Mouse (Mus musculus) midbrain, embryonic 10.5 days (tissue): ENCODE measurements at regions not wholly inside any gene's neighbourhood (a gene's known extent, or its start where the extent isn't known, plus 50 kb on each side); places are given as distances from the start of the nearest gene placed in this dataset.
"Not testable (repeated sequence)": the region's sequence is repeated elsewhere in the genome, so short reads cannot be mapped to it uniquely, and the experiment has no call there.

Experiments
- DNase-seq: peaks from one replicate; pipeline ENCODE4 v3.0.0-alpha.2; 2017; ENCODE audit warnings: low spot score
- H3K27ac ChIP-seq: fragments of 300-500 bp; sonication (generic); replicated peaks from 2 replicates; pipeline ENCODE4 v1.5.1; 2016; ENCODE audit warnings: mild to moderate bottlenecking
- H3K27me3 ChIP-seq: fragments of 300-500 bp; sonication (generic); 2 replicates; pipeline ENCODE4 v1.6.1; 2016; ENCODE audit warnings: low read depth, mild to moderate bottlenecking; ENCODE audit not compliant: poor library complexity, severe bottlenecking
- H3K36me3 ChIP-seq: fragments of 300-500 bp; sonication (generic); 2 replicates; pipeline ENCODE4 v1.6.1; 2016; ENCODE audit warnings: mild to moderate bottlenecking, moderate library complexity
- H3K4me1 ChIP-seq: fragments of 300-500 bp; sonication (generic); 2 replicates; pipeline ENCODE4 v1.6.1; 2016
- H3K4me3 ChIP-seq: fragments of 300-500 bp; sonication (generic); 2 replicates; pipeline ENCODE4 v1.5.1; 2016; ENCODE audit warnings: mild to moderate bottlenecking, moderate library complexity
- H3K9me3 ChIP-seq: fragments of 300-500 bp; sonication (generic); replicated peaks from 2 replicates; pipeline ENCODE4 v1.6.1; 2016; ENCODE audit warnings: mild to moderate bottlenecking
- whole genome bisulfite sequencing: fragments of 180-500 bp; shearing (Covaris S2); methylation state at CpG from one replicate; pipeline ENCODE4 v1.1.7; 2016; 5-methylcytosine and 5-hydroxymethylcytosine counted together

GRCm38 (mm10) chr6:6496789-6497188 lies 81.7 kb downstream of the Sem1 start:
- DNase-seq = no peak
- Histone ChIP-seq H3K4me1 (no peaks in the 10 kb centered on the region), H3K4me3 (no peak overlapping the region), H3K27ac (no peak overlapping the region), H3K9me3 (no peaks in the 10 kb centered on the region), H3K36me3 (no peaks in the 10 kb centered on the region), H3K27me3 (no peaks in the 10 kb centered on the region)
- 87% methylated on average over 1 of the region's 1 CpGs for WGBS

- WGBS = 92% methylated on average over 4 of the region's 4 CpGs
- H3K27ac ChIP-seq = no peak overlapping the region
- H3K27me3 ChIP-seq = no peaks in the 10 kb centered on the region
- no peaks in the 10 kb centered on the region for H3K36me3 ChIP-seq
- DNase-seq = no peak
- H3K4me3 ChIP-seq = no peak overlapping the region
- H3K4me1 ChIP-seq = no peaks in the 10 kb centered on the region
- no peaks in the 10 kb centered on the region for H3K9me3 ChIP-seq
Measured at GRCm38 (mm10) chr6:6496336-6496735, 82.1 kb downstream of the Sem1 start.

- Histone ChIP-seq H3K9me3 (no peaks in the 10 kb centered on the region), H3K4me3 (no peak overlapping the region), H3K36me3 (no peaks in the 10 kb centered on the region), H3K27ac (no peak overlapping the region), H3K4me1 (no peaks in the 10 kb centered on the region), H3K27me3 (no peaks in the 10 kb centered on the region)
- WGBS = 86% methylated on average over 4 of the region's 4 CpGs
- DNase-seq = no peak
Measured at GRCm38 (mm10) chr6:6488191-6488590, 90.3 kb downstream of the Sem1 start.

- H3K9me3 ChIP-seq, H3K4me1 ChIP-seq, H3K27me3 ChIP-seq, H3K36me3 ChIP-seq, H3K4me3 ChIP-seq, H3K27ac ChIP-seq, DNase-seq: not testable (repeated sequence)
- 89% methylated on average over 1 of the region's 1 CpGs for WGBS
Measured at GRCm38 (mm10) chr6:6481596-6481995, 96.9 kb downstream of the Sem1 start.

- no peak for DNase-seq
- peaks cover 20% of the 10 kb centered on the region for H3K4me1 ChIP-seq
- H3K9me3 ChIP-seq = no peaks in the 10 kb centered on the region
- no peaks in the 10 kb centered on the region for H3K27me3 ChIP-seq
- no peak overlapping the region for H3K27ac ChIP-seq
- WGBS = 73% methylated on average over 8 of the region's 8 CpGs
- H3K36me3 ChIP-seq = no peaks in the 10 kb centered on the region
- no peak overlapping the region for H3K4me3 ChIP-seq
Measured at GRCm38 (mm10) chr6:6470397-6470796, 108.1 kb downstream of the Sem1 start.

GRCm38 (mm10) chr6:6467526-6467925 lies 110.9 kb downstream of the Sem1 start:
- 33% methylated on average over 1 of the region's 1 CpGs for WGBS
- Histone ChIP-seq H3K9me3 (no peaks in the 10 kb centered on the region), H3K36me3 (no peaks in the 10 kb centered on the region), H3K27me3 (no peaks in the 10 kb centered on the region), H3K4me3 (no peak overlapping the region), H3K27ac (no peak overlapping the region), H3K4me1 (peaks cover 41% of the 10 kb centered on the region)
- DNase-seq = no peak

GRCm38 (mm10) chr6:6466231-6466630 lies 112.2 kb downstream of the Sem1 start:
- WGBS = 50% methylated on average over 2 of the region's 2 CpGs
- no peaks in the 10 kb centered on the region for H3K27me3 ChIP-seq
- no peak overlapping the region for H3K4me3 ChIP-seq
- H3K9me3 ChIP-seq = no peaks in the 10 kb centered on the region
- no peak for DNase-seq
- H3K27ac ChIP-seq = no peak overlapping the region
- H3K4me1 ChIP-seq = peaks cover 41% of the 10 kb centered on the region
- H3K36me3 ChIP-seq = no peaks in the 10 kb centered on the region

- Histone ChIP-seq H3K27ac (peak overlapping the region; percentile 61; the same call in 1 of the 2 replicates), H3K4me1 (peaks cover 56% of the 10 kb centered on the region), H3K4me3 (no peak overlapping the region), H3K27me3 (no peaks in the 10 kb centered on the region), H3K9me3 (no peaks in the 10 kb centered on the region), H3K36me3 (no peaks in the 10 kb centered on the region)
- no peak for DNase-seq
- WGBS = 32% methylated on average over 7 of the region's 7 CpGs
Measured at GRCm38 (mm10) chr6:6463807-6464470, 114.5 kb downstream of the Sem1 start.

- Histone ChIP-seq H3K4me3 (no peak overlapping the region; the same call in 1 of the 2 replicates), H3K4me1 (peaks cover 35% of the 10 kb centered on the region), H3K27ac (peak overlapping the region; percentile 71), H3K36me3 (no peaks in the 10 kb centered on the region), H3K27me3 (no peaks in the 10 kb centered on the region), H3K9me3 (no peaks in the 10 kb centered on the region)
- no peak for DNase-seq
- 15% methylated on average over 2 of the region's 2 CpGs for WGBS
Measured at GRCm38 (mm10) chr6:6459918-6460239, 118.6 kb downstream of the Sem1 start.

GRCm38 (mm10) chr6:6459006-6459917 lies 119.2 kb downstream of the Sem1 start:
- Histone ChIP-seq H3K27me3 (no peaks in the 10 kb centered on the region), H3K36me3 (no peaks in the 10 kb centered on the region), H3K4me1 (peaks cover 32% of the 10 kb centered on the region), H3K4me3 (peak overlapping the region; percentile 7; the same call in 1 of the 2 replicates), H3K9me3 (no peaks in the 10 kb centered on the region), H3K27ac (peak overlapping the region; percentile 71)
- DNase-seq = peak; percentile 21
- 19% methylated on average over 14 of the region's 14 CpGs for WGBS

GRCm38 (mm10) chr6:6457726-6458125 lies 120.7 kb downstream of the Sem1 start:
- H3K36me3 ChIP-seq = no peaks in the 10 kb centered on the region
- H3K27ac ChIP-seq = no peak overlapping the region
- no peaks in the 10 kb centered on the region for H3K27me3 ChIP-seq
- no peaks in the 10 kb centered on the region for H3K9me3 ChIP-seq
- no peak for DNase-seq
- 82% methylated on average over 4 of the region's 4 CpGs for WGBS
- peaks cover 22% of the 10 kb centered on the region for H3K4me1 ChIP-seq
- no peak overlapping the region for H3K4me3 ChIP-seq

GRCm38 (mm10) chr6:6457001-6457400 lies 121.5 kb downstream of the Sem1 start:
- peaks cover 22% of the 10 kb centered on the region for H3K4me1 ChIP-seq
- no peaks in the 10 kb centered on the region for H3K27me3 ChIP-seq
- no peak overlapping the region for H3K27ac ChIP-seq
- no peak for DNase-seq
- no peaks in the 10 kb centered on the region for H3K9me3 ChIP-seq
- H3K4me3 ChIP-seq = no peak overlapping the region
- no peaks in the 10 kb centered on the region for H3K36me3 ChIP-seq
- WGBS = 88% methylated on average over 5 of the region's 5 CpGs

GRCm38 (mm10) chr6:6455566-6455965 lies 122.9 kb downstream of the Sem1 start:
- Histone ChIP-seq H3K27ac (no peak overlapping the region), H3K9me3 (no peaks in the 10 kb centered on the region), H3K27me3 (no peaks in the 10 kb centered on the region), H3K36me3 (no peaks in the 10 kb centered on the region), H3K4me1 (peaks cover 22% of the 10 kb centered on the region), H3K4me3 (no peak overlapping the region)
- 88% methylated on average over 5 of the region's 5 CpGs for WGBS
- DNase-seq = no peak
